Mouse (Mus musculus): Measurements from ENCODE around the gene Polr1e.

DNA sequence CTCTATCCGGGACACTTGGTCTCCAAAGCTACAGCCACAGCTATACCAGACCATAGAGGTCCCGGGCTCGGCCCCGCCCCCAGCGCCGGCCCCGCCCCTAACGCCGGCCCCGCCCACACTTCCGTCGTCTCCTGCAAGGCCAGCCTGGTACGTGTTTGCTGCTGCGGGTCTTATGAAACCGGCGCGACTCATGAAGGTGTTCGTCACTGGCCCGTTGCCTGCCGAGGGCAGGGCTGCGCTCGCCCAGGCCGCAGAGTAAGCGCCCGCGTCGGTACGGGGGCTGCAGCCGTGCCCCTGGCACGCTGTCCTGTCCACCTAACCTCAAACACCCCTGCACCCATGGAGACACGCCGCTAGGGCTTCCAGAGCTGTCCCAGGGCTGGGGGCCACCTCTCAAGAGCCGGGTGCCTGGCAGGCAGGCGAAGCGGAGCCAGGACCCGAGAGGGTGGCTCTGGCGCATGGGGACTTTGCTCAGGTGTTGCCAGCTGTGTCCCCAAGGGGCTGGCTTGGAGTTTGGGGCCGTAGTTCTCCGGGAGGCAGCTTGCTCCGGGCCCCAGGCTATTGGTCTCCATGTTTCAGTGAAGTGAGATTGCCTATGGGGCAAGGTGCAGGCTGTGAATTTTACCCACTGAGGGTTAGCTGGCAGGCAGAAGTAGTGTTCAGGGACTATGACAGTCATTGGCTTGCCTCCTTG, 37.0 kb upstream of the Polr1e start, which contains the start of gene Grhpr:
- TF ChIP-seq CTCF (IDR thresholded peaks at IDR 0.05; ENCODE audit: low read depth, low read length) (no peak), POLR2A (IDR thresholded peaks at IDR 0.05; ENCODE audit: borderline replicate concordance, low read depth, low read length) (no peak)

Data from bone marrow macrophage, adult 2 months (primary cell).